Mouse (Mus musculus): ENCODE measurements around the gene Rbfox1.

- TF ChIP-seq CTCF (IDR thresholded peaks at IDR 0.05) (no peak), POLR2A (IDR thresholded peaks at IDR 0.05; ENCODE audit: insufficient read depth, low read depth, low read length) (no peak)
Observed at GRCm38 (mm10) chr16:6736566-6736965, 851.4 kb downstream of the Rbfox1 start.
